Mouse (Mus musculus): ENCODE measurements around the gene Acsm5.
A peak's percentile ranks its signal among the peaks of the same experiment; 100 is the strongest.

Acsm5 gene

GRCm38 (mm10) chr7:119519163-119519562 is at the start of gene Acsm5:
TSS of gene Acsm5 (plus strand) at chr7:119519463.
- DNase-seq = no peak

GRCm38 (mm10) chr7:119476500-119477389 is 42.5 kb upstream of the Acsm5 start:
- DNase-seq = no peak

GRCm38 (mm10) chr7:119479256-119479655 is 40.0 kb upstream of the Acsm5 start, which contains the start of gene Umod:
TSS of gene Umod (minus strand) at chr7:119479282.
- no peak for DNase-seq

DNA sequence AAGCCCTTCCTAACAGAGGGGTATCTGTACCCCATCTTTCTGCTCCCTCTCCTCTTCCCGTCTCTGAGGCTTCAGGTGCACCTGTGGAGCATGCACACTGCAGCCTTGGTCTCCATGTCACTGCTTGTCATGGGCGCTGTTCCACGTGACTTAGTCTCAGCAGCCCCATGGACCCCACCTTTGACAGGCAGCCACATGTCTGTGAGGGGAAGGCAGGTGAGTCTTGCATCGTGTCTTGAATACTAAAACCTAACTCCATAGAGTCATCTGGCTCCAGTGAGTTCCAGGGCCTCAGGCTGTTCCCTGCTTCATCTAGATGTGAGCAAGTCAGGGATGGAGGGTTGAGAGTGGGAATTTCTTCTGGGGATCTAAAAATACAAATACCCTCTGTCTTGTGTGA is 35.1 kb upstream of the Acsm5 start:
- DNase-seq = no peak

GRCm38 (mm10) chr7:119486683-119487082 is 32.6 kb upstream of the Acsm5 start:
- DNase-seq = no peak

DNA sequence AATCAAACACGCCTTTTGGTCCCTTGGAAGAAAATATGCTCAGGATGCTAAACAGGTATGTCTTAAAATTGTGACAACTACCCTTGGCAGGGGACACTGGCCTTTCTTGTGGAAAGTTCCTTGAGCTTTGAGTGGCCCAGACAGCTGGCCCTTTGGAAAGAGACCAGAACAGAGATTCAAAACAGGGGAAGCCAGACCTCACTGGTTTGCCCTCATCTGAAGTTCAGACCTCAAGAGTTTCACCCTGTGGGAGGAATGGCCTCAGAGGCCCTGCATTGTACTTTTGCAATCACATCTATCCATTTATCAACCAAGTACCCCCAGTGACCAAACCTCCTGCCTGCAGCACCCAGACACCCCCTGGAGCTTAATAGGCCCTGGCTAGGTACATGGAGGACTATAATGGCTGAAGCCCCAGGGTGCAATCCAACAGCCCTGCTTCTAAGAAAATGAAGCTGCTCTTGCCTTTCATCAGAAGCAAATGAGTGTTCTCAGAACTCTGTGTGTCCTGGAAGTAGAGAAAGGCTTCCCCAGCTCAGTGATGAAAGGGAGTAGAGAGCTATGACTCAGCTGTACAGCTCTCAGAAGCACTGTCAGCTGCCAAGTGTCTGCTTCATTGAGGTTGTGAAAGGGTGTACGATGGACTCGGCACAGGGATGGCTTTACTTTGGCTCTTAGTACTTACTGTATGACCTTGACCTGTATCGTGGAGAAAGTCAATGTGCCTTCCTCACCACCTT is 29.1 kb upstream of the Acsm5 start:
- DNase-seq = no peak

- DNase-seq = no peak
Observed at GRCm38 (mm10) chr7:119511143-119511542, 8.1 kb upstream of the Acsm5 start.

GRCm38 (mm10) chr7:119513056-119513455 is 6.2 kb upstream of the Acsm5 start:
- peak; percentile 43 for DNase-seq

GRCm38 (mm10) chr7:119515492-119516271 is 3.6 kb upstream of the Acsm5 start:
- DNase-seq = peak; percentile 53

DNA sequence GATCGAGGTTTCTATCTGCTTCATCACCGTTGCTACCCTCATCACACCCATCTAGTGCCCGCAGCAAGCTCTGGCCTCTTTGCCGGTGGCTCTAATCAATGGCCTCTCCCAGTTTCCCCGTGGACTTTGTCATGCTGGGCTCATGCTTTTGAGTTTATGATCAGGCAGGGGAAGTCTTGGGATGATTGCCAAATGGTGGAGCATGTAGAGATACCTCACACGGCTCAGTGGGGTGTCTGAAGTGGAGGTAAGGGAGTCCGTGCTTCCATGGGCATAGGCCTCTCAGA is 3.0 kb upstream of the Acsm5 start:
- DNase-seq = no peak

- peak; percentile 58 for DNase-seq
Observed at GRCm38 (mm10) chr7:119519654-119520053, 391 bp downstream of the Acsm5 start.

DNA sequence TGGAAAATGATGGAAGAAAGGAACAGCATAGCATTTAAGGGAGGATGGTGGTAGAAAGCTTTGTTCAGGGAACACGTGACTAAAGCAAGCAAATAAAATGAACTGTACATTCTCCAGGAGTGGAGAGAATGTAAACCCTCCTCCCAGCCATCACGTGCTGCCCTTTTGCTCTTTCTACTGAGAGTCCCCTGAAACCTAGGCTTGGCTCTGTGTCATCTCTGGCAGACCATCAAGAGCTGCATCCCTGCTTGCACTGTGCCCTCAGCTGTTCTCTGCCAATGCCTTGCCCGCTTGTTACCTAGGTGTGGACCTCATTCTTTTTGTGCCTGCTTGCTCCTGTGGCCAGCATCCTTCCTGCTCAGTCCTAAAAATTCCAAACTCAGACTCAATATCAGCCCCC is 2.6 kb downstream of the Acsm5 start:
- no peak for DNase-seq

DNA sequence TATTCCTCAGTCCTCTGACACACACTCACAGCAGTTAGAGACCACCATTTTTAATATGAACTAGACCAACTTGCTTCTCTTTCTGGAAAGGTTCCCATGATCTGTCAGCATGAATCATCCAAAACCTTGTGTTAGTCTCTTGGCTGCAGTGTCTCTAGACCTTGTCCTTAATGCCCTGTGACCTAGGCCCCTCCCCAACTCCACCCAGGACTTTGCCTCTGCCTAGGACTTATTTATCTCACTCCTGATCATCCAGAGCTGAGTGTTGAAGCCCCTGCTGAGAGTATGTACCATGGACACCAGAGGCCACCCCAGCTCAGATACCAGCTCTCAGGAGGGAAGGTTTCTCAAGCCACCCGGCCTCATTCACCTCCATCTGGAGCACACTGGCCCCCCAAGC is 3.1 kb downstream of the Acsm5 start:
- no peak for DNase-seq

GRCm38 (mm10) chr7:119523389-119523788 is 4.1 kb downstream of the Acsm5 start, which contains the start of gene Pdilt:
TSS of gene Pdilt (minus strand) at chr7:119523489.
- DNase-seq = no peak

GRCm38 (mm10) chr7:119525881-119526281 is 6.6 kb downstream of the Acsm5 start:
- DNase-seq = no peak

DNA sequence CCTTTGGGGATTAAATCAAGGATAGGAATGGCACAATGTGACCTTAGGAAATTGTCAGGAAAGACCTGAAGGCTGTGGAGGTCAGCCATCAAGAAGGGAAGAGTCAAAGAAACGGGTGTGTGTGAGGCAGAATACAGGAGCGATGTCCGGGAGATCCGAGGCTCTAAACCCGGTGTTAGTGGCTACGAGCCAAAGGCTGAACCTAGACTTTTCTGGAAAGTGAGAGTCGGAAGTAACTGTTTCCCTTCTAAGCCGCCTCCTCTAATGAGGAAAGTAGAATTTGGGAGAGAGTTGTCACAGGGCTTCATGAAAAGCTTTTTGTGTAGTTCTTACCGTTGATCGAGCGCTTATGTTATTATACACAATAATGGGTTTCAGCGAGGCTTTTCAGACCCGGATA is 7.2 kb downstream of the Acsm5 start:
- DNase-seq = no peak

DNA sequence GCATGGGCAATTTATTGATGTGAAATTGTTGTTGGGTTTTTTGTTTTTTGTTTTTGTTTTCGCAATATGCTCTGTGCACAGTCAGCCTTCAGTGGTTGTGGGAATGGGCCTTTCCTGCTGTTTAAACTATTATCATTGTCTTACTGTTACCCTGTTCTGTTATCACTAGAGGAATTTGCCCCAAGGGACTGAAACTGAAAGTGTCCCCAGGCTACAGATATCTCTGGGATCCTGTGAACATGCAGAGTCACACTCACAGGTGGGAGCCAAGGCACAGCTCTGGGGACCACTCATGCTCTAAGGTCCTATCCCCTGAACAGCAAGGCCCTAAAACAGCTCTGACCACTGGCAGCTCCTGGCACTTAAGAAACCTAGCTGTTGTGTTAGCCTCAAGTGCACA is 7.9 kb downstream of the Acsm5 start:
- DNase-seq = no peak

DNA sequence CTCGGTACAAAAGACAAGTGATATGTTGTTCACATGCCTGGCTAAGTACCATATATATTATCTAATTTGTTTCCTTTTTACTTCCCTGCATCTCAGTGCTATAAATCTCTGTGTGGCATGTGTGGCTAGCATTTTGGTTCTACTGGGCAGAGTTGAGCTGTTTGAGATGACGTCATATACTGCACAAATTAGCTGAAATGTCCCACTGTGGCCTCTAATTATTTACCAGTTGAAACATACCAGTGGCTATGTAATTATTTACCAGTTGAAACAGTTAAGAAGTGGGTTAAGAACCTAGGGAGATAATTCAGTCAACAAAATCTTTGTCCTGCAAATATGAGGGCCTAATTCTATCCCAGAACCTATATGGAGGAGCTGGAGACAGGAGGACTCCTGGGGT is 8.3 kb downstream of the Acsm5 start:
- no peak for DNase-seq

DNA sequence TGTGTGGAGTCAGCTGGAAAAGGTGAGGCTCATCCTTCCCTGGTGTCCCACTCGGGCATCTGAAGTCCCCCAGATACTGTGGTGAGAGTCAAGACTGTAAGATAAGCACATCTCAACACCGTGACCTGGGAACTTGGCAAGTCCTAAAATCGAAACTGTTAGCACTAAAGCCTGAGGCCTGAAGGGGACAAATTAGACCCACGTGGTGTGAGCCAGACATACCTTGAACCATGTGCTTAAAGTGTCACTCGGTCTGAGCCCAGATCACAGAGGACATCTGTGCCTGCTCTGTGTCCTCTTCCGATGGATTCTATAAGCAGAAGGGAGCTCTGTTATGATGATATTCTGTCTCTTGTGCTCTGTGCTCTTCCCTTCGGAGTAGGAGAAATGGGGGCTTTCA is 9.4 kb downstream of the Acsm5 start:
- no peak for DNase-seq

DNA sequence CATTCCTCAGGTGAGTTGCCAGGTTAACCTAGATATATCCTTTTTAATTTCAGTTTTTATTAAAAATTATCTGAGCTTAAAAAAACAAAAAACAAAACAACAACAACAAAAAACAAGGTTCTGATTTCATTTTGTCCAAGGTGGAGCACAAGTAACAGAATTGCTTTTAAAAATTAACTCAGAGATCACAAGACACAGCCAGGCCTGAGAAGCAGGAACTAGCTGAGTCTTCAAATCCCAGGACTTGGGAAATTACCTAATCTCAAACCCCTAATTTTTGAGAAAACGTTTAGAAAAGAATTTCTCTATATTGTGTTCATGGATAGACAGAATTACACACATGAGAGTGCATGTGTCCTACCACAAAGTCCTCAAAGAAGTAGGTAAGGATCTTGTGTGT is 13.7 kb downstream of the Acsm5 start:
- DNase-seq = no peak

- no peak for DNase-seq
Observed at GRCm38 (mm10) chr7:119534389-119534788, 15.1 kb downstream of the Acsm5 start.

DNA sequence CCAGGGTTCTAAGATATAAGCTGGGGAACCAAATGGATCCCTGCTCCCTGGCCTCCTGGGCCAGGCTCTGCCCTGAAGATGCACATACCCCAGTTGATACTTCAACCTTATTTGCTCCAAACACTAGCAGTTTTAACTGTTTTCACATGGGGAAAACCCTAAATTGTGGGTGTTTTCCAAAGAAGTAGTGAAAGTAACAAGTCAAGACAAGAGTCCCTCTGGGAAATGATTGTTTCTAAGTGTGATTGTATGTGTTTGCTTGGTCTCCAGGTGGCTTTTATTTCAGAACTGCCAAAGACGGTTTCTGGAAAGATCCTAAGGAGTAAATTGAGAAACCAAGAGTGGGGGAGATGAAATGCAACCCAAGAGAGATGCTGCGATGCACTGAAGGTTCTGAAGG is 23.2 kb downstream of the Acsm5 start:
- DNase-seq = no peak

DNA sequence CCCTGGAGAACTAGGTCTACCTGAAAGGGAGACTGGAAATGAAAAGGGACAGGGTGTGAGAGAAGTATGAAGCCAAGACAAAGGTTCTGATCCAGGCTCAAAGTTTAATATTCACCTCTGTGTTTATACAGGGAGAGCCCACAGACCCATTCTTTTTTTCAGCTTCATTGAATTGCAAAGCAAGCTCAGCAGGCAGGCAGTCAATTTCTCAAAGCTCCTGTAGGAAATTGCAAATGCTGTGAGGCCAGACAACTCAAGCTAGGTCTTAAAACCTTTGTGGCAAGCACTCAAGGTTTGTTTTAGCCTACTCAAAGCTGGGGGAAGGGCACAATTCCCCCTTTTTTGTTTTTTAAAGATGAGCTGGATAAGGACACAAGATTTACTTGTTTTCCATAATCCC is 26.3 kb downstream of the Acsm5 start:
- DNase-seq = no peak

Measured in cerebellum, adult 8-10 months (tissue).